Mouse (Mus musculus): ENCODE measurements around the gene Mrpl44.
A peak's percentile ranks its signal among the peaks of the same experiment; 100 is the strongest.

The Mrpl44 gene

DNA sequence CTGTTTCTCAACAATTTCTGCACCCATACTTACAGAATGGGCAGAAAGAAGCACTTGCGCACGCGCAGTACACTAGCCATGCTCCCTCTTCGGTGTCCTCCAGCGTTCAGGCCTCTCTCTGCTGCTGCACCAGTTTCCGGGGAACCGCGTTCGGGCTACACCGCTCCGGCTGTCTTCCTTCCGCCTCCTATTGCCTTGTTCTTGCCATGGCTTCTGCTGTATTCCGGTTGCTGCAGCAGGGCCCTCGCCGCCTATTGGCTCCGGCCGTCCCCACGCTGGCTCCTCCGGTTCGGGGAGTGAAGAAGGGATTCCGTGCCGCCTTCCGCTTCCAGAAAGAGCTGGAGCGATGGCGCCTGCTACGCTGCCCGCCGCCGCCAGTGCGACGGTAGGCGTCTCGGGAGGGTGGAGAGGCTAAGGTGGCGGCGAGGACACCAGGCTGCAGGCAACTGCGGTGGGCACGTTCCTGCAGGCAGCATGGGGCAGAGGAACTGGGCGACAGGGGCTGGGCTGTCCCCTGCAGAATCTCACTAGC lies at the start of gene Mrpl44, which contains the start of gene Wdfy1:
Gene Mrpl44, plus strand, starts transcription at position 92 of the 532 bp plus-strand sequence.
Gene Wdfy1, minus strand, starts transcription at position 217 of the 532 bp plus-strand sequence.
- peak; percentile 99 for DNase-seq (ENCODE audit: low spot score)

DNA sequence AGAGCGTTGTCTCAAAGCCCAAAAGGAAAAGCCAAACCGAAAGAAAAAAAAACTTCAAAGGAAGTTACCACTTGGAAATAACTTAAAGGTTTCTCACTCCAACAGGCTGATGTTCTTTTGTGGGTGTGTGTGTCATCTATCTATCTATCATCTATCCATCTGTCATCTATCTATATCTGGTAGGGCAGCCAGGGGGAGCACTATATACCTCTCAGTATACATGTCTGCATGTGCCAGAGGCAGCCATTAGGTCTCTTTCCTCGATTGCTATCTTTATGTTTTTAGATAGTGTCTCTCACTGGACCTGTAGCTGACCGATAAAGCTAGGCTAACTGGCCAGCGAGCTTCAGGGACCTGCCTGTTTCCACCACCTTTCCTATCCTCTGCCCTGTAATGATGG lies 41.0 kb upstream of the Mrpl44 start:
- DNase-seq (ENCODE audit: low spot score): no peak

- DNase-seq (ENCODE audit: low spot score): no peak
Measured at GRCm38 (mm10) chr1:79736408-79736807, 39.4 kb upstream of the Mrpl44 start.

GRCm38 (mm10) chr1:79739726-79740125 lies 36.1 kb upstream of the Mrpl44 start:
- no peak for DNase-seq (ENCODE audit: low spot score)

DNA sequence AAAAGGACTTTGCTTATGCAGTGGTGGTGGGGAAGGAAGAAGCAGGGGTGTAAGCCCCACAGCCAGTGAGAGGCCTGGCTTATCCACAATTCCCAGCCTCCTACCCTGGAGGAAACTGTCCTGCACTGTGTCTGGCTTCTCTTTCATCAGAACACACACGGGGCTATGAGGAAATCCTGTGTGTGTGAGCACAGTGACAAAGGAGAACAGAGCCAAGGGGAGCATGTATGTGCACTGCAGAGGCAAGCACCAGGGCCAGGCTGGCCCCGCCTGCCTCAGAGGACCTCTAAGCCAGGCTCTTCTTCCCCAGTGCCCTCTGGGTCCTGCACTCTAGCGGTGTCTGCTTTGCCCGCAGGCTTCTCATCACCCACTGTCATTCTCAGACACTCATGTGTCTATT lies 34.8 kb upstream of the Mrpl44 start:
- no peak for DNase-seq (ENCODE audit: low spot score)

GRCm38 (mm10) chr1:79742949-79743348 lies 32.9 kb upstream of the Mrpl44 start:
- DNase-seq (ENCODE audit: low spot score): no peak

GRCm38 (mm10) chr1:79743385-79743784 lies 32.4 kb upstream of the Mrpl44 start:
- no peak for DNase-seq (ENCODE audit: low spot score)

DNA sequence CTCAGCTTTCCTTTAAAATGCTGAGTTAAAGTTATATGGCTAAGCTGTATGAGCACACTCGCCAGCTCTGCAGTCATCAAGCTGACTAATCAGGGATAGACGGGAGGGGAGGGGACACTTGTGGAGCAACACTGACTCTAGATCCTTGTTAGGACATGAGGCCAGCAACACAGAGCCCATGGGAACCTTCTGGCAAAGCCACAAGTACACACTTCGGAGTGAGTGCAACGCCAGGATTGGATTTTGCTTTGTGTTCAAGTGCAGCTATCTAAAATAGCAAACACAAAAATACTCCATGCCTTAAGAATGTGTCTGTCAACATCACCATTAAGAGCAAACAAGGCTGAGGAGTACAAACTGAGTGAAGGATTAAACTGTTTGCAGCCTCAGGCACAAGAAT lies 29.8 kb upstream of the Mrpl44 start:
- DNase-seq (ENCODE audit: low spot score): no peak

GRCm38 (mm10) chr1:79751186-79751585 lies 24.6 kb upstream of the Mrpl44 start:
- no peak for DNase-seq (ENCODE audit: low spot score)

DNA sequence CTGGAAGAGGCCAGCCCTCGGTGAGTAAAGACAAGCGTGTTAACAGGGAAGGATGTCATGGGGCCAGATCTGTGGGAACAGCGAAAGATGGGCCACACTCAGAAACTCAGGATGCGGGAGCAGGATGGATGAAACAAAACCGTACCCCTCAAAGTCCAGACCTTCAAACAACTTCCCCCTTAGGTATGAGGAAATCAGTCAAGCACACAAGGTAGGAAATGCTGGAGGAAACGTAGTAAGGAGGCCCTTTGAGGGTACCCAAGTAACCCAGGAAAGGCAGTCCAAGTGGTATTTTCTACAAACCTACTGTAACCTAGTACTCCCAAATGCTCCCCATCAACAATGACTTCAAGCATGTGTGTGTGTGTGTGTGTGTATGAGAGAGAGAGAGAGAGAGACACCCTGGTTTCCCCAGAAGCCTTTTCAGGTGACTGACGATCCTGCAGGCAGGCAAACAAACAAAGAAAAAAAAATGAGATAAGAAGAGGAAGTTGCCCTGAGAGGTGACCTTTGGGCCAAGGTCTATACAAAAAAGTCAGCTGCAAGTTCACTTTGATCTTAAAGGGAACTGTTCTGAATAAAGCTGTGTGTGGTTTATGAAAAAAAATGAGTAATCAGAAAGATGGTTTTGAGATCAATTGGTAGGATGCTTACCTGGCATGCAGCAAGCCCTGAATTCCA lies 23.7 kb upstream of the Mrpl44 start:
- DNase-seq (ENCODE audit: low spot score): no peak

DNA sequence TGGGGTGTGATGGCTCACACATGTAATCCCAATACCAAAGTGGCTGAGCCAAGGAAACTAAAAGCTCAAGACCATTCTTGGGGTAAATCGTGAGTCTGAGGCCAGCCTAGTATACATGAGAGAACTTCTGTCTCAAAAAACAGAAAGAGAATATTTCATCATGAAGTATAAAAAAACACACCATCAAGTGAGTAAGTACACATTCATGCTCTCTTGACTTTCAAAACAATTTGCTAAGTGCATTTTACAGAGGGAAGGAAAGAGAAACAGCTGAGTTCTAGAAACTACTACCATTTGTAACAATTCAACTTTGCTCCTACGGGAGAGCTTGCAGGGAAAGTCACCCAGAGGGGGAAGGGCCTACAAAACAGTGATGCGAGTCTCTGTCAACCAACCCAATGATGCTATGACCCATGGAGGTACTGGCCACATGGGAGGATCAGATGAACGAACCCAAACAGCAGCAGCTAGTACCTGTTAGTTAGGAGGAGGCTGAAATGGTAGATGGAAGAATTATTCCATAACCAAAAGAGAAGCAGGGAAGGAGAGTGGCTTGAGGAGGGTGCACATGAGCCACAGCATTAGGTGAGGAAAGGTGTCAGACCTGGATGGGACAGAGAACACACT lies 23.0 kb upstream of the Mrpl44 start:
- DNase-seq (ENCODE audit: low spot score): no peak

DNA sequence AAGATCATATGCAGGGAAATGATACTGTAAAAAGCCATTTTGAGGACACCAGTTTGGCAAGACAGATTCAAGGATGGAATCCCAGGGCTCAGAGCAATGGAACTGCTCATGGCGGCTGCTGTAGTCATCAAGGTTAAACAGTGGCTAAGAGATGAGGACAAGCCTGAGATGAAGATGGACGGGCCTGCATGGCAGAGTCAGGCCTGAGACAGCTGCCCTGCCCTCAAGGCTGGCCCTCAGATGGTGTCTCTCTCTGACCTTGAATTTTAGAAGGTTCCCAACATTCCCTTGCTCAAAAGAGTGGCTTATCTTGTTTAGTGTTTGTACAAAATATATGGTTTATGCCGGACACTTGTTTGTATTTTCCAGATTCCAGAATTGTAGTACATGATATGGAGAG lies 22.4 kb upstream of the Mrpl44 start:
- DNase-seq (ENCODE audit: low spot score): no peak

GRCm38 (mm10) chr1:79754936-79755335 lies 20.9 kb upstream of the Mrpl44 start:
- DNase-seq (ENCODE audit: low spot score): no peak

DNA sequence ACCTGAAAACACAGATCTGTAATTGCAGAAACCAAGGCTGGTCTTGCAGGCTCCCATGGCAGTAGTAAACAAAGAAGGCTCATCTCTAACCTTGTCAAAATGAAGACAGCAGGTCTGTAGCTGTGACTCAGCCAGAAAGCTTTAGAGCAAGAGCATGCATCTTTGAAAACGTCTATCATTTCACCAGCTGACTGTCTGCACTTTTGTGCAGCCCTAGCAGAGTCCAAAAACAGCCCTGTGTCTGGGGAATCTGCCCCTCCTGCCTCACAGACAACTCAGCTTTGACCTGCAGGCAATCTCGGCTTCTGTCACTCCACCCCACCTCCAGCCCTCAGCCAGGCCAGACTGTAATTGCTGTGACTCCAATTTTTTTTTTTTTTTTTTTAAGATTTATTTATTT lies 20.4 kb upstream of the Mrpl44 start:
- DNase-seq (ENCODE audit: low spot score): no peak

DNA sequence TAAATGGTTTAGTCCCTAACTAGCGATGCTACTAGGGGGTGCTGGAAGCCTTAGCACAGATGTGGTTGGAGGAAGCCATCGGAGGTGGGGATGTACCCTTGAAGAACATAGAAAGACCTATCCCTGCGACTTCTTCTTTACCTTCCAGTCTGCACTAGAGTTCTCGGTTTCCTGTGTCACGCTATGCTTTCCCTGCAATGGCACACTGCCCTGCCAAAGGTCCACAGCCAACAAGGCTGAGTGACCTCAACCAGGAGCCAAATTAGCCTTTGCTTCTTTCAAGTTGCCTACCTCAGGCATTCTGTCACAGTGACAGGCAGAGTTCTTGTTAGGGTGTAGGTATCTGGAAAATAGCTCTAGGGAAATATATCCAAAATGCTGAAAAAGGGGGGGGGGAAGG lies 19.4 kb upstream of the Mrpl44 start:
- DNase-seq (ENCODE audit: low spot score): no peak

- DNase-seq (ENCODE audit: low spot score): no peak
Measured at GRCm38 (mm10) chr1:79757161-79757560, 18.7 kb upstream of the Mrpl44 start.

GRCm38 (mm10) chr1:79757597-79757996 lies 18.2 kb upstream of the Mrpl44 start:
- DNase-seq (ENCODE audit: low spot score): no peak

DNA sequence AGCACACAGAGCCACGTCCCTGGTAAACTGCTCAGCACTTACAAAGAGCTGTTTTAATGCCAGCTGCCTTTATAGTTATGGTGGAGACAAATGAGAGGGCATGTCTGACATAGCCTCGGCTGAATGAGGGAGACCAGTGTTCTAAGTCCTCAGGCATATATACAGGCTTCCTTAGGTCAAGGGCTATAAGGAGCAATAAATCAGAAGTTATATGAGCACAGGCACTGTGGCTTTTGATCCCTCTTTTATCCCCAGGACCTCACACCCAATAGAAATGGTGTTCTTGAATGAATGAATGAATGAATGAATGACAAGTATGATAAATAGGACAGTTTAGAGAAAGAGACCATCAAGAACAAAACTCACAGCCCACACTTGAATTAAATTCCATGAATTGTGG lies 16.8 kb upstream of the Mrpl44 start:
- no peak for DNase-seq (ENCODE audit: low spot score)

GRCm38 (mm10) chr1:79759436-79759972 lies 16.3 kb upstream of the Mrpl44 start:
- DNase-seq (ENCODE audit: low spot score): no peak

DNA sequence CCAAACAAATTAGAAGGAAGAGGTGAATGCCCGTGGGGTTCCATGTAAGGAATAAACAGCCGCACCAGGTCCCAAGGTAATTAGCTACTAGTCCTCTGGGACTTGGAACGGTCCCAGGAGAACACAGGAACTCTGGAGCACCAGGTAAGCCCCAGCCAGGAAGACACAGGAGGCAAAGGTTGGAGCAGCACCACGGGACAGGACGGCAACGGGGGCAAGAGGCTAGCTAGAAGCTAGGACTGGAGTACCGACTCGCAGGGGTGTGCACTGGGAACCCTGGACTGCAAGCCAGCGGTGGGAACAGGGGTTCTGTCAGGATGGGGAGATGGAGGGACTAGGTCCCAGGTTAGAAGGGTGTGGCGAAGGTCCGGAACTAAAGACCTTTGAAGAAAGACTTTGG lies 15.2 kb upstream of the Mrpl44 start:
- DNase-seq (ENCODE audit: low spot score): no peak

- peak; percentile 52 for DNase-seq (ENCODE audit: low spot score)
Measured at GRCm38 (mm10) chr1:79761106-79761916, 14.5 kb upstream of the Mrpl44 start.

GRCm38 (mm10) chr1:79761917-79762271 lies 13.9 kb upstream of the Mrpl44 start:
- no peak for DNase-seq (ENCODE audit: low spot score)
